Mouse (Mus musculus) hindbrain, embryonic 13.5 days (tissue): ENCODE results near the gene Gpr137. TPM values are rescaled to one million over a fixed set of nuclear protein-coding genes. Genes with fewer than 3 reads are reported as not detected.
"Not testable (repeated sequence)": the region's sequence is repeated elsewhere in the genome, so short reads cannot be mapped to it uniquely, and the experiment has no call there.

Source experiments
- ATAC-seq: fragments of 200-750 bp; cut with Nextera tagmentation; 2 replicates; pipeline ENCODE4 v1.8.0; 2017; ENCODE audit warnings: moderate TSS enrichment; ENCODE audit not compliant: low FRiP score
- H3K27ac ChIP-seq: fragments of 300-500 bp; sonication (generic); 2 replicates; pipeline ENCODE4 v1.5.1; 2015; ENCODE audit warnings: inconsistent platforms, mild to moderate bottlenecking, moderate library complexity
- H3K27me3 ChIP-seq: fragments of 300-500 bp; sonication (generic); 2 replicates; pipeline ENCODE4 v1.6.1; 2015; ENCODE audit warnings: mild to moderate bottlenecking, inconsistent platforms
- H3K36me3 ChIP-seq: fragments of 300-500 bp; sonication (generic); 2 replicates; pipeline ENCODE4 v1.6.1; 2015; ENCODE audit warnings: mild to moderate bottlenecking, inconsistent platforms
- H3K4me1 ChIP-seq: fragments of 300-500 bp; sonication (generic); replicated peaks from 2 replicates; pipeline ENCODE4 v1.6.1; 2015; ENCODE audit warnings: inconsistent platforms
- H3K4me2 ChIP-seq: fragments of 300-500 bp; sonication (generic); 2 replicates; pipeline ENCODE4 v1.6.1; 2015; ENCODE audit warnings: inconsistent platforms, mild to moderate bottlenecking, moderate library complexity
- H3K4me3 ChIP-seq: fragments of 300-500 bp; sonication (generic); 2 replicates; pipeline ENCODE4 v1.5.1; 2015; ENCODE audit warnings: mild to moderate bottlenecking, inconsistent platforms
- H3K9ac ChIP-seq: fragments of 300-500 bp; sonication (generic); 2 replicates; pipeline ENCODE4 v1.6.1; 2015; ENCODE audit warnings: mild to moderate bottlenecking, inconsistent platforms
- H3K9me3 ChIP-seq: fragments of 300-500 bp; sonication (generic); 2 replicates; pipeline ENCODE4 v1.6.1; 2016; ENCODE audit warnings: inconsistent platforms
- WGBS: fragments of 180-500 bp; shearing (Covaris S2); methylation state at CpG from one replicate; pipeline ENCODE4 v1.1.7; 2015; 5-methylcytosine and 5-hydroxymethylcytosine counted together
- microRNA-seq: library from miRNA; unstranded; fragments of <30 nt; microRNA quantifications from one replicate; pipeline ENCODE4, GENCODE M21; 2016
- polyA plus RNA-seq: library from polyadenylated mRNA; unstranded; fragments of >200 nt; fragmentation: Nextera tagmentation; extraction: Ambion mirVana; gene quantifications from 2 replicates; pipeline ENCODE4 v1.2.1, GENCODE M21; 2015

The Gpr137 gene
- polyA plus RNA-seq, 1 experiment from 2014 or later = 54.7 TPM

GRCm38 (mm10) chr19:6899641-6900040, 42.6 kb downstream of the Gpr137 start:
- Histone ChIP-seq H3K4me1 (no peaks in the 10 kb centered on the region), H3K27ac (no peak overlapping the region), H3K4me2 (no peak overlapping the region), H3K9ac (no peak overlapping the region), H3K36me3 (peaks cover 15% of the 10 kb centered on the region), H3K4me3 (no peak overlapping the region), H3K27me3 (no peaks in the 10 kb centered on the region), H3K9me3 (0 out of 2 replicates have a peak, but pooled peaks cover 8% of the 10 kb centered on the region)
- 85% methylated on average over 4 of the region's 4 CpGs for WGBS
- ATAC-seq = no peak

GRCm38 (mm10) chr19:6895608-6896305, 46.5 kb downstream of the Gpr137 start:
- H3K9me3 ChIP-seq, ATAC-seq, H3K4me1 ChIP-seq, H3K4me2 ChIP-seq, H3K9ac ChIP-seq, H3K27me3 ChIP-seq, H3K36me3 ChIP-seq, H3K4me3 ChIP-seq, H3K27ac ChIP-seq: not testable (repeated sequence)
- WGBS = 92% methylated on average over 18 of the region's 18 CpGs

- WGBS = 93% methylated on average over 14 of the region's 14 CpGs
- no peaks in the 10 kb centered on the region for H3K27me3 ChIP-seq
- H3K4me2 ChIP-seq = no peak overlapping the region
- H3K4me1 ChIP-seq = no peaks in the 10 kb centered on the region
- H3K27ac ChIP-seq = no peak overlapping the region
- no peak overlapping the region for H3K9ac ChIP-seq
- 0 out of 2 replicates have a peak, but pooled peaks cover 8% of the 10 kb centered on the region for H3K9me3 ChIP-seq
- H3K36me3 ChIP-seq = no peaks in the 10 kb centered on the region
- no peak for ATAC-seq
- H3K4me3 ChIP-seq = no peak overlapping the region
These were observed 48.4 kb downstream of the Gpr137 start for GRCm38 (mm10) chr19:6893731-6894451.

GRCm38 (mm10) chr19:6892512-6892911, 49.8 kb downstream of the Gpr137 start:
- WGBS = 67% methylated on average over 4 of the region's 4 CpGs
- no peak for ATAC-seq

More at GRCm38 (mm10) chr19:6892512-6892911, 49.8 kb downstream of the Gpr137 start:
- H3K4me1 ChIP-seq = no peaks in the 10 kb centered on the region
- H3K4me2 ChIP-seq = no peak overlapping the region
- no peak overlapping the region for H3K4me3 ChIP-seq
- H3K27ac ChIP-seq = no peak overlapping the region
- no peaks in the 10 kb centered on the region for H3K27me3 ChIP-seq
- H3K9me3 ChIP-seq = 0 out of 2 replicates have a peak, but pooled peaks cover 8% of the 10 kb centered on the region
- H3K36me3 ChIP-seq = no peaks in the 10 kb centered on the region
- H3K9ac ChIP-seq = no peak overlapping the region

Small RNA genes within 50 kb of the gene (microRNA-seq; reads per million reads assigned to microRNA genes)
- 3.0 reads per million, percentile 7 among the genes with 10 or more reads in this experiment for gene Mir6990

Other genes starting within 250 kb of the Gpr137 start
- 7.0 and 7.3 TPM in 2 replicates for gene Rps6ka4, start 101.8 kb downstream of the Gpr137 start, polyA plus RNA-seq
- 1.0 and 1.1 TPM in 2 replicates for gene Ccdc88b, start 84.3 kb downstream of the Gpr137 start, polyA plus RNA-seq
- 115 and 121 TPM in 2 replicates for gene Trmt112, start 32.8 kb downstream of the Gpr137 start, polyA plus RNA-seq
- 274 and 284 TPM in 2 replicates for gene Prdx5, start 32.4 kb downstream of the Gpr137 start, polyA plus RNA-seq
- gene Esrra, start 20.7 kb downstream of the Gpr137 start, polyA plus RNA-seq = 15.8 and 16.6 TPM in 2 replicates
- 0.86 and 1.00 TPM in 2 replicates for gene Catsperz, start 17.1 kb downstream of the Gpr137 start, polyA plus RNA-seq
- 1.7 and 2.2 TPM in 2 replicates for gene Kcnk4, start 8.0 kb downstream of the Gpr137 start, polyA plus RNA-seq
- gene Bad, start 619 bp downstream of the Gpr137 start, polyA plus RNA-seq = 83.1 and 86.9 TPM in 2 replicates
- 114 and 143 TPM in 2 replicates for gene Ppp1r14b, start 32.5 kb upstream of the Gpr137 start, polyA plus RNA-seq
- gene Plcb3, start 34.0 kb upstream of the Gpr137 start, polyA plus RNA-seq = 11.5 and 11.7 TPM in 2 replicates
- 108 and 109 TPM in 2 replicates for gene Fkbp2, start 38.0 kb upstream of the Gpr137 start, polyA plus RNA-seq
- 33.5 and 34.9 TPM in 2 replicates for gene Vegfb, start 45.2 kb upstream of the Gpr137 start, polyA plus RNA-seq
- 24.2 and 25.9 TPM in 2 replicates for gene Dnajc4, start 50.1 kb upstream of the Gpr137 start, polyA plus RNA-seq
- gene Nudt22, start 53.6 kb upstream of the Gpr137 start, polyA plus RNA-seq = 18.6 and 23.8 TPM in 2 replicates
- 16.6 and 18.0 TPM in 2 replicates for gene Trpt1, start 53.7 kb upstream of the Gpr137 start, polyA plus RNA-seq
- gene Fermt3, start 77.0 kb upstream of the Gpr137 start, polyA plus RNA-seq = 4.4 and 5.6 TPM in 2 replicates
- 233 and 239 TPM in 2 replicates for gene Stip1, start 97.5 kb upstream of the Gpr137 start, polyA plus RNA-seq
- gene Macrod1, start 114.3 kb upstream of the Gpr137 start, polyA plus RNA-seq = 4.2 and 5.3 TPM in 2 replicates
- gene Flrt1, start 163.2 kb upstream of the Gpr137 start, polyA plus RNA-seq = 7.1 and 8.1 TPM in 2 replicates